Mouse (Mus musculus): Measurements from ENCODE around the gene Foxg1. TPM values are rescaled to one million over a fixed set of nuclear protein-coding genes. Genes with fewer than 3 reads are reported as not detected.

Gene Foxg1
- total RNA-seq, 2 experiments from 2014 or later = not detected

DNA sequence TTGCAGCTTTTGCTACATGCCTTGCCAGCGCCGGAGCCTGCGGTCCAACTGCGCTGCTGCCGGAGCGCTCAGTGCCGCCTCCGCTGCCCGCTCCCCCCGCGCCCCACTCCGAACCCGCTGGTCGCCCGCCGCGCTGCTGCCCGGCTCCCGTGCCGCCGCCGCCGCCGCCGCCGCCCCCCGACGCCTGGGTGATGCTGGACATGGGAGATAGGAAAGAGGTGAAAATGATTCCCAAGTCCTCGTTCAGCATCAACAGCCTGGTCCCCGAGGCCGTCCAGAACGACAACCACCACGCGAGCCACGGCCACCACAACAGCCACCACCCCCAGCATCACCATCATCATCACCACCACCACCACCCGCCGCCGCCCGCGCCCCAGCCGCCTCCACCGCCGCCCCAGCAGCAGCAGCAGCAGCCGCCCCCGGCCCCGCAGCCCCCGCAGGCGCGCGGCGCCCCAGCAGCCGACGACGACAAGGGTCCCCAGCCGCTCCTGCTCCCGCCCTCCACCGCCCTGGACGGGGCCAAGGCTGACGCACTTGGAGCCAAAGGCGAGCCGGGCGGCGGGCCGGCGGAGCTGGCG, 1.9 kb downstream of the Foxg1 start:
- intact Hi-C loops (cut with DNase I) = loop anchor here (10.0 kb wide), 1 partner anchor 1540 kb away; no protein-coding TSS in a partner anchor
- no peak for DNase-seq (ENCODE audit: low spot score)

DNA sequence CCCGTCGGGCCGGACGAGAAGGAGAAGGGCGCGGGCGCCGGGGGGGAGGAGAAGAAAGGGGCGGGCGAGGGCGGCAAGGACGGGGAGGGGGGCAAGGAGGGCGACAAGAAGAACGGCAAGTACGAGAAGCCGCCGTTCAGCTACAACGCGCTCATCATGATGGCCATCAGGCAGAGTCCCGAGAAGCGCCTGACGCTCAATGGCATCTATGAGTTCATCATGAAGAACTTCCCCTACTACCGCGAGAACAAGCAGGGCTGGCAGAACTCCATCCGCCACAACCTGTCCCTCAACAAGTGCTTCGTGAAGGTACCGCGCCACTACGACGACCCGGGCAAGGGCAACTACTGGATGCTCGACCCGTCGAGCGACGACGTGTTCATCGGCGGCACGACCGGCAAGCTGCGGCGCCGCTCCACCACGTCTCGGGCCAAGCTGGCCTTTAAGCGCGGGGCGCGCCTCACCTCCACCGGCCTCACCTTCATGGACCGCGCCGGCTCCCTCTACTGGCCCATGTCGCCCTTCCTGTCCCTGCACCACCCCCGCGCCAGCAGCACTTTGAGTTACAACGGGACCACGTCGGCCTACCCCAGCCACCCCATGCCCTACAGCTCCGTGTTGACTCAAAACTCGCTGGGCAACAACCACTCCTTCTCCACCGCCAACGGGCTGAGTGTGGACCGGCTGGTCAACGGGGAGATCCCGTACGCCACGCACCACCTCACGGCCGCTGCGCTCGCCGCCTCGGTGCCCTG, 2.6 kb downstream of the Foxg1 start, which contains the start of gene Gm43517:
Gene Gm43517 (plus strand): TSS at position 299 of the 755 bp plus-strand sequence.
- intact Hi-C loops (cut with DNase I) = loop anchor here (10.0 kb wide), 1 partner anchor 1540 kb away; no protein-coding TSS in a partner anchor
- DNase-seq (ENCODE audit: low spot score) = no peak

DNA sequence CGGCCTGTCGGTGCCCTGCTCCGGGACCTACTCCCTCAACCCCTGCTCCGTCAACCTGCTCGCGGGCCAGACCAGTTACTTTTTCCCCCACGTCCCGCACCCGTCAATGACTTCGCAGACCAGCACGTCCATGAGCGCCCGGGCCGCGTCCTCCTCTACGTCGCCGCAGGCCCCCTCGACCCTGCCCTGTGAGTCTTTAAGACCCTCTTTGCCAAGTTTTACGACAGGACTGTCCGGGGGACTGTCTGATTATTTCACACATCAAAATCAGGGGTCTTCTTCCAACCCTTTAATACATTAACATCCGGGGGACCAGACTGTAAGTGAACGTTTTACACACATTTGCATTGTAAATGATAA, 3.2 kb downstream of the Foxg1 start:
- intact Hi-C loops (cut with DNase I) = loop anchor here (10.0 kb wide), 1 partner anchor 1539 kb away; no protein-coding TSS in a partner anchor
- DNase-seq (ENCODE audit: low spot score) = no peak

DNA sequence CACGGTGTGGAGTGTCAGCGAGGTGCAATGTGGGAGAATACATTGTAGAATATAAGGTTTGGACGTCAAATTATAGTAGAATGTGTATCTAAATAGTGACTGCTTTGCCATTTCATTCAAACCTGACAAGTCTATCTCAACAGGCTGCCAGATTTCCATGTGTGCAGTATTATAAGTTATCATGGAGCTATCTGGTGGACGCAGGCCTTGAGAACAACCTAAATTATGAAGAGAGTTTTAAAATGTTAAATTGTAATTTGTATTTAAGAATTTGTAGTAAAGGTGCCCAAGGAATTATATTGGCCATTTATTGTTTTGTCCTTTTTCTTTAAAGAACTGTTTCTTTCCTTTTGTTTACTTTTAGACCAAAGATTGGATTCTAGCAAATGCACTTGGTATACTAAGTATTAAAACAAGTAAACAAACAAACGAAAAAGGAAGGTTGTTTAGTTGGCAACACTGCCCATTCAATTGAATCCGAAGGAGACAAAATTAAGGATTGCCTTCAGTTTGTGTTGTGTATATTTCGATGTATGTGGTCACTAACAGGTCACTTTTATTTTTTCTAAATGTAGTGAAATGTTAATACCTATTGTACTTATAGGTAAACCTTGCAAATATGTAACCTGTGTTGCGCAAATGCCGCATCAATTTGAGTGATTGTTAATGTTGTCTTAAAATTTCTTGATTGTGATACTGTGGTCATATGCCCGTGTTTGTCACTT, 3.8 kb downstream of the Foxg1 start:
- intact Hi-C loops (cut with DNase I) = loop anchor here (10.0 kb wide), 1 partner anchor 1539 kb away; no protein-coding TSS in a partner anchor
- DNase-seq (ENCODE audit: low spot score) = no peak

DNA sequence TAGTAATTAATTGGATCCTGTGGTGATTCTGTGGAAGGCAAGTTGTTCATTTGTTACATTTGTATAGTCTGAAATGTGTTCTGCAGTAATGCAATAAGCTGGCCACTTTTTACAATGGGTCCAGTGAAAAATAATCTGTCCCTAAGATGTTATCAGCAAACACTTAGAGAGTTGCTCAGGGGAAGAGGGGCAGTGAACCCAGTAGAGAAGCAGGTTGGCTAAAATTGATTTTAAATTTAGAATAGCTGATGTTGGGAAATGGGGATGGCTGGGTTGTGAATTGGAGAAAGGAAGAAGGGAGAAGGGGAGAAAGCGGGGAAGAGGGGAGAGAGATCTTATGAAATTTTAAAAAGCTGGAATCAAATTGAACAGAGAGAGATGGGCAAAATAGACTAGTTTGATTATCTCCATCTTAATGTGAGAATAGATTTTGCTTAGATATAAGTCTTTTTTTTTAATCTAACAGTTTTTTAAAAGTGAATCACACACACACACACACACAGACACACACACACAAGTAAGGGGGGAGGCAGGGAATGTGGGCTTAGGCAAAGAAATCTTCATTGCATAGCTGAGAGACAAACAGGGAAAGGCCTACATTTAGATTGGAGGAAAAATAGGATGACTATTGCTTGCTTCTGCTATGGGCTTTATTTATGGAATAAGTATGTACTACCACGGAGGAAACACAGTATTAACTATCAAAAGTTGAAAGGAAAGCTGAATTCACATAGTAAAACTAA, 5.6 kb downstream of the Foxg1 start:
- intact Hi-C loops (cut with DNase I) = loop anchor here (10.0 kb wide), 1 partner anchor 1537 kb away; no protein-coding TSS in a partner anchor

DNA sequence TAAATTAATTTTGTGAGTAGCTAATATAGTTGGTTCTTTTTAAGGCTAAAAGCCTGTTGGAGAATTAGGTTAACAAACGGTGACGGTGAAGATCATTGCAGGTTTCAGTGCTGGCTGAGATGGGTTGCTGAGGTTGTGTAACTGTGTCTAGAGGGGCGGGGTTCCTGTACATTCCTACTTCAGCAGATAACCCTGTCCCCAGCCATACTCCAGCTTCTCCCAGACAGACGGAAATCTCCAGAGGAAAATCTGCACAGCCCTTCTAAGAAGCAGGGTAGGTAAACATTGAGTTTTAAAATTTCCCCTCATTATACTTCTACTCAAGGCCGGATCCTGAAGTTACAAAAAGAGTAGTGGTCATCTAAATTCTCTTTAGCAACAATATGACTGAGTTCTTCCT, 7.2 kb downstream of the Foxg1 start:
- DNase-seq (ENCODE audit: low spot score) = no peak
- intact Hi-C loops (cut with DNase I) = loop anchor here (10.0 kb wide), 1 partner anchor 1535 kb away; no protein-coding TSS in a partner anchor

More for the DNA sequence above, 5.6 kb downstream of the Foxg1 start:
- DNase-seq (ENCODE audit: low spot score) = no peak

DNA sequence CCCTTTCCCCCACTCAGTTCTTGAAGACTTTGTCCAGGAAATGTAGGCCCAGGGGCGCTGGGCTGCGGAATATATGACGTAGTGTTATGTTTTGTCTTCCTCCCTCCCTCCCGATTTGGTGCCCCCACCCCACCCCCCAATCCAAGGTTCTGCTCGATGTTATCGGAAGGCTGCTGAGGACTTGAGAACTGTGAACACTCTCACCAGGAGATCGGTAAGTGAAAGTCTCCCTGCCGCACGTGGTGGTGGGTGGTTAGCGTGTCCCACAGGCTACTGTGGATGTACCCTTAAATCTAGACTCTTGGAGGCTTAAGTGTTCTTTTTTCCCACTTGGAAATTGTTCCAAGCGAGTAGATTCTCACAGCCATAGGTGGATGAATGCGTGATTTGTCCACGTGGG, 7.8 kb downstream of the Foxg1 start:
- intact Hi-C loops (cut with DNase I) = no loop called here
- no peak for DNase-seq (ENCODE audit: low spot score)

DNA sequence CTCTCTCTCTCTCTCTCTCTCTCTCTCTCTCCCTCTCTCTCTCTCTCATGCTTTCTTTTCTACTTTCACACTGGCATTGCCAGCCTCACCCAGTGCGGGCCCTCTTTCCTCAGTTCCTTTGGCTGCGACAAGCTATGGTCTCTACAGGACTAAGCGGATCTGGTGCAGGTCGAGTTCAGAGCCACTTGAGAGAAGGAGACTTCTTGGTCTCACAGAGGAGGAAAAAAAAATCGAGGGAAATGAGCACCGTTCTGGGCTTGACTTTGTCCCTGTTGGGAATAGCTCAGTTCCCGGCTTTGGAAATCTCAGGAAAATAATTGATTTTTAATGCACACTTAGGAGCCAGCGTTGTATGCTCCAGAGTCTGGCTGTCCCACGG, 8.5 kb downstream of the Foxg1 start:
- intact Hi-C loops (cut with DNase I) = no loop called here
- no peak for DNase-seq (ENCODE audit: low spot score)

DNA sequence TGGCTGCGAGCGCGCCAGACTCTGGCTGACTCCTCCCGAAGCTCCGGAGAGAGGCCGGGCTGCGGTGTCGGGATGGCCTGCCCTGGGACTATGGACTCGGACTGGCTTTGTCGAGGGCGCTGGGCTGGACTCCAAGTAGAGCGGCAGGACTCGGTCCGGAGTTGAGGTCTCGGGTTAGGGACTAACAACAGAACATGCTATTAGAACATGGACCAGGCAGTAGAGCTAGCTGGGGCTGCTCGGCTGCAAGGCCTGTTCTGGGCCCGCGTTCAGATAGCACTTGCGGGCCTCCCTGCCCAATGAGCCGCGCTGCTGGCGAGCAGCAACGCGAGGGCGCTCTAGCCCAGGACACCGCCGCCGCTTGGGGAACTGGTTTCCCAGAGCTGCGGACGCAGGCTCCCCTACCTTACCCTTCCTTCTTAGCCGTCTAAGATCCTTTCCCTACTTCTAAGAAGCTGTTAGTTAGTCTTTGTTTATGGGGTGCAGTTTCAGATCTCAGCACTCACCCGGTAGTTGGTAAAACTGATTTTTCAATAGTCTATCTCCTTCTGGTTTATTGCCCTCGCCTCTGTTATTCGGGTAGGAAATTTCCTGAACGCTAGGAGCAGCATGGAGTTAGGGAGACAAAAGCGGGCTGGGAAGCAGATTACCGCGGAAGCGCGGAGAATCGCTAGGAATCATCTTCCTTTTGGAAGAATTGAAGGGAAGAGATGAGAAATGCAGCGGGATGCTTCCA, 9.0 kb downstream of the Foxg1 start:
- no peak for DNase-seq (ENCODE audit: low spot score)
- intact Hi-C loops (cut with DNase I) = no loop called here

DNA sequence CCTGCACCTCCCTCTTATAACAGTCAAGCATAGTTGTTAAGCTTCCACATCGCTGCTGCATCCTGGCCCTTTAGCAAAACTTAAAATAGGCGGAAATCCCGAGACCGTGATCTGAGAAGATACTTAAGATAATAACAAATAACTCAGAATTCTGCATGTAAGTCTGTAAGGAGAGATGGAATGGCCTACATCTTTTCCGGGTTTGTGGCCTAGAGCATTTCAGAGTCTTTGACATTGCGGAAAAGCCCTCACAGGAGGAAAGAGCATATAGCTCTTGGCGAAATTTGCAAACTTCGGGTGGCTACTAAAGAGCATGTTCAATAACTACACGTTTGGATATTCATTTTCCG, 9.6 kb downstream of the Foxg1 start:
- intact Hi-C loops (cut with DNase I) = no loop called here
- no peak for DNase-seq (ENCODE audit: low spot score)

DNA sequence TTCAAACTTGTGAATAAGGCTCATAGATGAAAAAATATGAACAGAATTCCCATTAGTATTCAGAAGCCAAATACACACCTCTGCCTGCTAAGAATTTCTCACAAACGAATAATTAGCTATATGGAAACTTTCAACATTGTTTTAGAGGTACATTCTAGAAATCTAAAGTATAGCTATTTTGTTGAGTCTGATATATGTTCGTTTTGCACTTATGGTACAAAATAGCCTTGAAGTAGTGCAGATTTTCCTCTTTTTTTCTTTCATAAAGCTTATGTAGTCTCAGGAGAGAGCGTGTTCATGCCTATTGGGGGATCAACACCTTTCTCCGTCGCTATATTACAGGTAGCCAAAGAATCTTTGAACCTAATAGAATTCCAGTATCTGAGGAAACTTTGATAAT, 10.4 kb downstream of the Foxg1 start:
- no peak for DNase-seq (ENCODE audit: low spot score)
- intact Hi-C loops (cut with DNase I) = no loop called here

DNA sequence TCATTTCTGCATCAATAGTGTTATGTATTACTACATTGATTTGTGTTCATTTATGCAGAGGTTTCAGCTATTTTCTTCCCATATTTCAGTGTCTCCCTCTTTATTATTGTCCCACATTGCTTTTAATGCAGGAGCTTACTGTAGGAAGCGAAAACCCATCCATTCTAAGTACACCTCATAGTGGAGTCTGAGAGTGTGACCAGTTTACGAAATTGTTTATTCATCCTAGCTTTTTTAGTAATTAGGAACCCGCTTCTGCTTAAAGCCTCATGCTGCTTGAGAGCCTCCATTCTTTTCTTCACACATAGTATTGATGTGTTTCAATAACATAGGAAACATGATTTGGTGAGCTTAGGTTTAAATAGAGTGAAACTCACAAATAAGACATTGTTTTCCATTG, 11.2 kb downstream of the Foxg1 start:
- intact Hi-C loops (cut with DNase I) = no loop called here
- no peak for DNase-seq (ENCODE audit: low spot score)

DNA sequence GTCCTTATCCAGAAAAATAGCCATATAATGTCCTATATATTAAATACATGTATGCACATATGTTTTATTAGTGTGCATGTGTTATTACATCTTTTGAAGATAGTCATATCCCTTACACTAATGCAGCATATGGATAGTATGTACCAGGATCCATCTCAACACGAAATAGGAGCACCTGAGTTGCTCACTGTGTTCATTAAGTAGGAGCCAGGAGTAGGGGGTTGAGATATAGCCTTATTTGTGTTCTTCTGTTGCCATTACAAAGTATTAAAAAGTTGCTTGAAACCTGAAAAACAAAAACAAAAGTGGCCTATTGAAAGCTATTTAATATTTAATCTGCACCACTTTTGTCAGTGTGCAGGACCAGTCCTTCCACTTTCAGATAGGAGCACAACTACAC, 11.7 kb downstream of the Foxg1 start:
- intact Hi-C loops (cut with DNase I) = no loop called here
- DNase-seq (ENCODE audit: low spot score) = no peak

DNA sequence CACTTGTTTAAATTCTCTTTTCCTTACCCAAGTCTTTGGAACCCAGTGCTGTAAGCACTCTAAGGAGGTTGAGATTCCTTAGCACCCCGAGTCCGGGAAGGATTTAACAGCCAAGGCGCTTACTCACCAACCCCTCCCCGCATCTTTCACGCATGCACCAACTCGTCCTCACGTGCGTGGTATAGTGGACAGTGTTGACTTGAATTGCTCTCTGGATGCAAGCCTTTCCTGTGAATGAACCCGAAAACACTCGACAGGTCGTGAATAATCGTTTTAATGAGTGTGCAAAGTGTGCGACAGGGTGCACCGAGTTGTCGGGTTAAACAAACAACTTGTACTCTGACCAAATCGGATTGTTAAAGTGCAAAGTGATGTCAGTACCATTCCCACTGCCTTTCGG, 12.4 kb downstream of the Foxg1 start:
- DNase-seq (ENCODE audit: low spot score) = no peak
- intact Hi-C loops (cut with DNase I) = no loop called here

DNA sequence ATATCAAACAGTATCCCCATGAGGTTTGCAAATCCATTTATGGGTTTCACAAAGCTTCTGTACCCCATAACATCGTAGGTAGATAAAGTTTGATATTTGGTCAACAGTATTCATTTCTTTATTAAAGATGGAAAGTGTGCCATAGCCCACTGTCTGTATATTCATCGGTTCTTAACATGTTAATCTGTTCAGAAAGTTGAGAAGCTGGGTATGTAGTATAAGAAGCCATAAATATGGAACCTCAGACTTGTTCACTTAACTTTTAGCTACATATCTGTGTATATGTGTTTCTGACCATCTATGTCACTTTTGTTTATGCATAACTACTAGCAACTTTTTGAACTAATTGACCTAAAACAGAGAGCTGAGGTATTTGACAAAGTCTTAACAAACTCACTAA, 13.5 kb downstream of the Foxg1 start:
- no peak for DNase-seq (ENCODE audit: low spot score)
- intact Hi-C loops (cut with DNase I) = no loop called here

DNA sequence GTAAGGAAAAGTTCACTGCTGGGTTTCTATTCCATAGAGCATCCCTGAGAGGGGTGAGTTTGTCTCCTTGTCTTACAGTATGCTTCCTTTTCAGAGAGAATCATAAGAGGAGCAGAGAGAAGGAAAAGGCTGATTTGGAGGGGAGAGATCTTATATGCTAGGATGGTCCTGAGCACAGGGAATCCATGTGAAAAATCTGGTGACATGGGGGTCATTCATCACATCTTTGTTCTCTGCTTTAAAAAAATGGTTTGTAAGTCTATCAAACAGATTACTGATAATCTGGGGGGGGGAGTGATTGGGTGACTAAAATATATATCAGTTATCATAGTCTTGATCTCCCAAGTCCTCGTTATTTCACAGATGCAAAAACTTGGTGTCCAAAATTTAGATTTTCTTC, 14.3 kb downstream of the Foxg1 start:
- intact Hi-C loops (cut with DNase I) = no loop called here
- DNase-seq (ENCODE audit: low spot score) = no peak

DNA sequence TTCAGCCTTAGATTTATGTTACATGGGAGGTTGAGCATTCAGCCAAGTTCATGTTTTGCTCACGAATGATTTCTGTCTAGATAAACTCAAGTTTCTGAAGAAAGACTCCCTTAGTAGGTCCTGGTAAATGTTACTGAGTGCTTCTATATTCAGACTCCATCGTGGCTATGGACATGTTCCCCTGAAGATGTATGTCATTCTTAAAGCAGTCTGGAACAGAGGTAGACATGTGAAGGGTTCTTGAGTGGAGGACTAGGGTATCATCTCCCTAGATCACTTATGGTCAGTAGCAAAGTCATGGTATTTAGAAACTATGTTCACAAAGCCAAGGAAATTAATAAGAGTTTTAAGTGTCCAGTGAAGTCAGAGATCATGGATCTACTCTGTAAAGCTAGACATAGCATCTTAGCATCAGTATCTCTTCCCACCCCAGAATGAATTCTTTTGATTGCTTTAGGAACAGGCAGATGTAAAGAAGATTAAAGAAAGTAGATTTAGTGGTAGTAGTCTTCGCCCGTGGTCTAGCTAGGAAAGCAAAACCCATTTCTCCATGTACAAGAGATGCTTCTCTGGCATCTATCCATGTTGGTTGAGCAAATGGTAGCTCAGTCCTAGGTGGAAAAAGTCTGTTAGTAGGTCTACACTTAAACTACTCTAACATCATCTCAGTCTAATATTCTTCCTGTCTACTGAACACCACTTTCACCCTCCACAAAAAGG, 15.1 kb downstream of the Foxg1 start:
- intact Hi-C loops (cut with DNase I) = no loop called here
- DNase-seq (ENCODE audit: low spot score) = no peak

DNA sequence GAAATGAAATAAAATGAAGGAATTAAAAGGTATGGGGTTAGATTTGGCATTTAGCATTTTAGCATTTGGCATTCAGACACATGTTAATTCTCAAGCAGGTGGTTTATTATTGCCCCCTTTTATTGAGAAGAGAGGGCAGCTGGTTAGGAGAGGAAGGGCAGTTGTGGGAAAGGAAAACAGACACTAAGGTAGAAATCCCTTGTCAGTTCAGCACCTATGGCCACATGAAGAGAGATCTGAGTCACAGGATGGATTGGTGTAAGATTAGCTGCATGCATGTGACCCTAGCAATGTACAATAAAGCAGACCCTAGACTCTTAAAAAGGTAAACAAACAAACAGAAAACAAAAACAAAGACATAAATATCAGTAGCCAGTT, 15.7 kb downstream of the Foxg1 start:
- intact Hi-C loops (cut with DNase I) = no loop called here
- no peak for DNase-seq (ENCODE audit: low spot score)

DNA sequence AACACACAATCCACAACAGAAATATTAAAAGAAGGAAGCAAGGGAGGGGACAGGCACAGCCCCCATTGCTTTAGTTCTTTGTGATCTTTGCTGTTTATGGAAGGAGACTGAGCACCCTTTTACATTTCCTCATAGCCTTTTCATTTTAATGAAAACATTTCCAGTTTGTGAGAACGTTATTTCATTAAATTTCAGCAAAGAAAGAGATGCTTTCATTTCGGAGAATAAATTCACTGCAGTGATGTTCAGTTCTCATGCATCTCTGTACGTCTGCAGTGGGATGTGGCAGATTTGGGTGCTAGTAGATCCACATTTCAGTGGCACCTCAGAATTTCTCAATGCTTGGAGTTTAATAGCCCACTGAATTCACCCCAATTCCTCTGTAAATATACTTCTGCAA, 16.2 kb downstream of the Foxg1 start:
- intact Hi-C loops (cut with DNase I) = no loop called here
- DNase-seq (ENCODE audit: low spot score) = no peak
